Mouse (Mus musculus) layer of hippocampus, adult 11-12 months (tissue): Measurements from ENCODE around the gene Mpp1.

Experiments used
- DNase-seq: peaks from one replicate; pipeline ENCODE4 v3.0.0; 2022; ENCODE audit warnings: low spot score

The Mpp1 gene

GRCm38 (mm10) chrX:75083982-75084773 is 46.6 kb downstream of the Mpp1 start:
- DNase-seq, result no peak

GRCm38 (mm10) chrX:75082351-75082750 is 48.5 kb downstream of the Mpp1 start:
- no peak for DNase-seq
